Comparison of ENCODE assay signal across 8 mouse cellular contexts in genomic region chr6:55037799-55038670, GRCm38 (mm10). TPM values are rescaled to one million over a fixed set of nuclear protein-coding genes. Genes with fewer than 3 reads are reported as not detected.
DNase-seq lines count a peak whose midpoint lies in the region; ATAC-seq and TF ChIP-seq lines count a peak whose summit lies in the region.

Gene Gars, plus strand, starts transcription at chr6:55038007.

- peak; percentile 96 for ATAC-seq in kidney, embryonic 15.5 days (replicated peaks; ENCODE audit: low FRiP score)
- peak; percentile 82 for ATAC-seq in monocyte, adult 5-6 weeks (replicated peaks; ENCODE audit: insufficient number of reproducible peaks, low FRiP score, low TSS enrichment, poor library complexity, severe bottlenecking)

- H3K9ac ChIP-seq in kidney, embryonic 15.5 days: peak within 1 kb of the TSS; percentile 93

- peaks cover 10% of the 10 kb centered on the region for H3K4me1 ChIP-seq in bone marrow macrophage, adult 2 months (ENCODE audit: control insufficient read depth, insufficient read depth, low read length)
- no peaks in the 10 kb centered on the region; the same call in 1 of the 2 replicates for H3K4me1 ChIP-seq in embryonic fibroblast, embryonic 13.5 days (ENCODE audit: control insufficient read depth, insufficient read depth, low read length)
- H3K4me1 ChIP-seq in heart, embryonic 10.5 days: peaks cover 13% of the 10 kb centered on the region; the same call in 1 of the 2 replicates
- peaks cover 17% of the 10 kb centered on the region for H3K4me1 ChIP-seq in kidney, embryonic 15.5 days

- H3K27me3 ChIP-seq in heart, embryonic 10.5 days (ENCODE audit: insufficient read depth, poor library complexity, severe bottlenecking): no peaks in the 10 kb centered on the region
- H3K27me3 ChIP-seq in kidney, embryonic 15.5 days: no peaks in the 10 kb centered on the region

- TF ChIP-seq CTCF in bone marrow macrophage, adult 2 months (IDR thresholded peaks at IDR 0.05; ENCODE audit: low read depth, low read length): no peak
- TF ChIP-seq CTCF in embryonic fibroblast, embryonic 13.5 days (IDR thresholded peaks at IDR 0.05; ENCODE audit: borderline replicate concordance, insufficient read depth, low read length): no peak

- H3K4me2 ChIP-seq in kidney, embryonic 15.5 days: peak within 1 kb of the TSS; percentile 80

- H3K27ac ChIP-seq in bone marrow macrophage, adult 2 months (ENCODE audit: insufficient read depth, low read depth, low read length): peak within 1 kb of the TSS; percentile 91
- peak within 1 kb of the TSS; percentile 69 for H3K27ac ChIP-seq in embryonic fibroblast, embryonic 13.5 days (ENCODE audit: insufficient read depth, low read length)
- peak within 1 kb of the TSS; percentile 99 for H3K27ac ChIP-seq in heart, embryonic 10.5 days
- H3K27ac ChIP-seq in kidney, embryonic 15.5 days: peak within 1 kb of the TSS; percentile 94

- peak; percentile 93 for DNase-seq in A20 (ENCODE audit: low read depth, low spot score)
- DNase-seq in heart, embryonic 10.5 days (ENCODE audit: low spot score): peak; percentile 90
- DNase-seq in liver: peak; percentile 90
- peak; percentile 86 to 93 for DNase-seq in spleen, postnatal 4 days (ENCODE audit: low spot score in 2 of 2)

- H3K9me3 ChIP-seq in heart, embryonic 10.5 days: no peaks in the 10 kb centered on the region
- H3K9me3 ChIP-seq in kidney, embryonic 15.5 days (replicated peaks): no peaks in the 10 kb centered on the region

- WGBS in heart, embryonic 10.5 days: under 1% methylated on average over 87 of the region's 87 CpGs
- WGBS in kidney, embryonic 15.5 days: under 1% methylated on average over 87 of the region's 87 CpGs

- no peak for TF ChIP-seq POLR2A in bone marrow macrophage, adult 2 months (IDR thresholded peaks at IDR 0.05; ENCODE audit: borderline replicate concordance, low read depth, low read length)
- peak; percentile 90 for TF ChIP-seq POLR2A in embryonic fibroblast, embryonic 13.5 days (IDR thresholded peaks at IDR 0.05; ENCODE audit: low read depth, low read length)

- peak within 1 kb of the TSS; percentile 81 for H3K4me3 ChIP-seq in bone marrow macrophage, adult 2 months (ENCODE audit: insufficient read depth, low read length)
- peak within 1 kb of the TSS; percentile 81 for H3K4me3 ChIP-seq in embryonic fibroblast, embryonic 13.5 days (ENCODE audit: insufficient read depth, low read length)
- H3K4me3 ChIP-seq in heart, embryonic 10.5 days: peak within 1 kb of the TSS; percentile 100
- peak within 1 kb of the TSS; percentile 98 for H3K4me3 ChIP-seq in kidney, embryonic 15.5 days (replicated peaks)

- 0 out of 2 replicates have a peak, but pooled peaks cover 2% of the 10 kb centered on the region for H3K36me3 ChIP-seq in heart, embryonic 10.5 days
- no peaks in the 10 kb centered on the region for H3K36me3 ChIP-seq in kidney, embryonic 15.5 days

RNA-seq across cellular contexts. Expression of gene Gars, which starts in this region (rescaled TPM):
- polyA plus RNA-seq in bone marrow macrophage, adult 2 months (2012; ENCODE audit: insufficient read depth, insufficient read length, missing spikeins): 45.7 and 49.7 TPM in 2 replicates
- polyA plus RNA-seq in embryonic fibroblast, embryonic 13.5 days (2011; ENCODE audit: insufficient read length, low read depth, missing spikeins): 321 and 336 TPM in 2 replicates
- polyA plus RNA-seq in heart, embryonic 10.5 days (2016; fragmentation: Nextera tagmentation; extraction: Ambion mirVana): 220 and 246 TPM in 2 replicates
- 138 and 141 TPM in 2 replicates for polyA plus RNA-seq in kidney, embryonic 15.5 days (2015; fragmentation: Nextera tagmentation; extraction: Ambion mirVana)
- total RNA-seq in monocyte, adult 5-6 weeks (2017): 71.9 to 93.7 TPM (median 86.8 TPM) in 3 replicates

Comparison
In these comparisons a context has a peak if more than half of its experiments do, and no peak if none do; other contexts are left out.
1. Peak in every context shown above with its lines: DNase-seq, ATAC-seq, H3K4me3 ChIP-seq and H3K27ac ChIP-seq.